Mouse (Mus musculus): ENCODE measurements at regions not wholly inside any gene's neighbourhood (a gene's known extent, or its start where the extent isn't known, plus 50 kb on each side); places are given as distances from the start of the nearest gene placed in this dataset.

GRCm38 (mm10) chr1:78050231-78050630 is 146.7 kb downstream of the Pax3 start:
- DNase-seq (ENCODE audit: low spot score) = no peak

GRCm38 (mm10) chr1:78032336-78032735 is 164.6 kb downstream of the Pax3 start:
- DNase-seq (ENCODE audit: low spot score) = no peak

GRCm38 (mm10) chr1:78021766-78022165 is 175.2 kb downstream of the Pax3 start:
- no peak for DNase-seq (ENCODE audit: low spot score)

DNA sequence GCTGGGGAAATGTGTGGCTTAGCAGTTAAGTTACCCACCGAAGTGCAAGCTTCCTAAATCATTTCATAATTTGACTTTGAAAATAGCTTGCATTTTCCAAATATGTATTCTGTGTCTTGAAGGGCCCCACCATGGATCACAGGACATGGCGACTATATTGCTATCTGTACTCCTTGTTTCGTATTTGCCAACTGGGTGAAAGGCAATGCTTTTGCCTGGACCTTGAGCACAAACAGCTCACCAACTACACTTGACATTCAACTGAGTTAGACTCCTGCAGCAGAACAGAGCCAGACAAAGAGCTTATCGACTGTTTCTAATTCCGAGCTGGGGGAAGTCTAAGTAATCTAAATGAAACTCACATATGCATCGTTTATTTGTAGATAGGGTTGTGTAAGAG is 175.9 kb downstream of the Pax3 start:
- DNase-seq (ENCODE audit: low spot score) = no peak

GRCm38 (mm10) chr1:78017949-78018617 is 178.9 kb downstream of the Pax3 start:
- no peak for DNase-seq (ENCODE audit: low spot score)

DNA sequence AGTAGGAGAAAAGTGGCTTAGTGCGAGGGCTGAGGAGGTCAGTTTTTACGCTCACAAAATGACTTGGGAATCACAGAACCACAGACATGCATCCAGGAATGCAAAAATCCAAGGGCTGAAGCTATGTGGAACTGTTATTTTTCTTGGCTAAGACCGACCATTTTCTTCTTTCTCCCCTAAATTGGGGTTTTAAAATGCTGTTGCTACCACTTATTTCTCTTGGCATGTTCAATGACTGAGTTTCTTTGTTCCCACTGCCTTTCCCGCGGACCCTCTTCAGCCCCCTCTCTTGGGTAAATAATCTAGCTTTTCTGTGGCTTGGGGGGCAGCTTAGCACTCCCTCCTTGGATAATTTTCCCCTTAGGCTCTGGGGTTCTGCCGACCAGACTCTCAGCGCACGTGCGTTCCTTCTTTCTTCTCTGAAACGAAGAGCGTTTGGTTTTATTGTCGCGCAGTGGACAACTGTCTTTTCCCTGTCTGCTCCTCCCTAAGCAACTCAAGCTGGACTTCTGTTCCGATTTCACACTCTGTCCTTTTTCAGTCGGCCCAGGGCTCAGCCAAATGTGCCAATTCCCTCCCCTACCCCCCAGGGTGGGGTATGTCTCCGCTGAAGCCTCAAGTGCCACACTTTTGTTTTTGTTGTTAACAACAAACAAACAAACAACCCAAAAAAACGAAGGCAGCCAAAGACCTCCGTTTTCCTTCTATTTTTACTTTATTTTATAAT is 180.2 kb downstream of the Pax3 start:
- DNase-seq (ENCODE audit: low spot score) = no peak

GRCm38 (mm10) chr1:78015999-78016398 is 180.9 kb downstream of the Pax3 start:
- DNase-seq (ENCODE audit: low spot score) = no peak

DNA sequence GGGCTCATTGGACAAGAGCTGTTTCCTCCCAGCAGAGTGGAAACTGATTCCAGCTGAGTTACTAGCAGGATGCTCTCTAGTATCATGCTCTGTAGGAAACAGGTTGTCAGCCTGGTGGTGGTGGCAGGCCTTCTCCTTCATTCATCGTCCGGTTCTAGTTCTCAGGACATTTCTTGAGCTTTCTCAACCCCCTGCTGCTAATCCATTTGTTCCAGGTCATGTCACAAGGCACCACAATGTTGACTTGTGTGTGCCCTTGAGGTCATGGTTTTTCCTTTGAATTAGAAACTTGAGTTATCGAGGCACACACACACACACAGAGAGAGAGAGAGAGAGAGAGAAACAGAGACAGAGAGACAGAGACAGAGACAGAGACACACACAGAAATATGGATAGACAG is 183.5 kb downstream of the Pax3 start:
- DNase-seq (ENCODE audit: low spot score) = no peak

DNA sequence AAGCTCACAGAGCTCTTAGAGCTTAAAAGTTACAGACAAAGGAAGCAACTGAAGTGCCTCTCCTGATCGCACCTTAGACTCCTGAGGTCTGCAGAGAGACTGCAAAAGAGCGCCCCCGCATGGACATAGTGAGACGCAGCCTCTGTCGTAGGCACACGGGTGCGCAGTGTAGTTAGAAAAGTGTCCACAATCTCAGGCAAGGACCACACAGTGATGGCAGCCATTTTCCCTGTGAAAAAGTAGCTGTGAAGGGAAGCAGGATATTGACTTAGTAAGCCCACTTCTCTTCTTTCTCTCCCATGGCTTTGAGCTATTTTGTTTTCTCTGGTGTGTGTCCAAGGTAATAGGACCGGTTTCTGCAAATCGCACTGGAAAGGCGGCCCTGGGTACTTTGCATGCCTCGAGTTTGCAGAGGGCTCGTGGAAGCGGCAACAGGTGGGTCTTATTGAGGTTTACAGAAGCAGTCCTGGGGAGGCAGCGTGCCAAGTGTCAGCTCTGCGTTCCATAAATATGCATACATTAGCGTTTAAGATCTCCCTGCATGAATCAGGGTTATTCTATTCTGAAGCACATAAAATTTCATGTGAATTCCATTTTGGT is 188.0 kb downstream of the Pax3 start:
- DNase-seq (ENCODE audit: low spot score) = no peak

DNA sequence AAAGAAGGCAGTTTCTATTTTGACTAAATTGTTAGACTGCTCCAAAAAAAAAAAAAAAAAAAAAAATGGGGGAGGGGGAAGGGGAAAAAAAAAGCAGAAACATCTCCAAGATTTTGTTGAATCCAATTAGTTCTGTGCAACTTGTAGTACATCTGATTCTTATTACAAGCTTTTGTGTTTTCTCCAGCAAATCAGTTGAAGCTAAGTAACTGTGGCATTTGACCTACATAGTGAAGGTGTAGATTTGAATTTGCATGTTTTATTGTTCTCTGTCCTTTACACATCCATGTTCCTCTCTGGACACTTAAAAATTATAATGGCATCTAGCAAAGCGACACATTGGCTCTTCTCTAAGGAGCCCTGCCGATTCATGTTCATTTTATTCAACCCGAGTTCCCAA is 192.6 kb downstream of the Pax3 start:
- DNase-seq (ENCODE audit: low spot score) = no peak

DNA sequence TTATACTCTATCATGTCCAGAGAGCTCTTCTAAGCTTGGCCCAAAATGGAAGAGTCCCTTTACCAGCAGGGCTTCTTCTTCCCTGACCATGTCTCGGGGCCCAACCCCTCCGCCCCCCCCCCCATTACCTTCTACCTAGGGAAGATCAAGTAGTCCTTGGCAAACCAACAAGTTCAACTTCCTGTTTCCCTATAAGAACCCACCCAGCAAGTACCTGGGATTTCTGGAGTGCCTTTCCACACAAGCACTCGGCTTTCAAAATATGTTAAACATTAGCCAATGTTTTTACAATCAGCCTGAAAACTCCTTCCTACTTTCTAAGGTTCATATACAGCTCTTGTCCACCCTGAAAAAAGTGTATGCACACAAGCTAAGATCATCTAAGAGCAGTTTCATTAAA is 198.2 kb downstream of the Pax3 start:
- DNase-seq (ENCODE audit: low spot score) = no peak

DNA sequence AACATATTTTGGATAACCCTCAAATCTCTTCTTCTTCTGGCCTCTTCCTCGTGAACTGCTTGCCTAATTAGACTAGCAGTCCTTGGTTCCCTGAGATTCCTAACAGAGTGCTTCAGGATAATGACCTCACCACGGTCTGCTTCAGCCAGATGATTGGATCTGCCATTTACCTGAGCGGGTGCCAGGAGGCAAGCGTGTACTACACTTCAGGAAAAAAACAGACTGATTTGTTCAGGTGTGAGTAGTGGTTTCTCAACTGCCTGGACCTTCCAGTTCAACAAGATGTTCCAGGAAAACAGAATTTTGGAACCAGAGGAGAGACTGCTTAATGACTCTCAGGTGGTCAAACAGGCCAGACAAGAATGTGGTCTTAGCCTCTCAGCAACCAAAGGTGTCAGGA is 215.4 kb downstream of the Pax3 start:
- DNase-seq (ENCODE audit: low spot score) = no peak

DNA sequence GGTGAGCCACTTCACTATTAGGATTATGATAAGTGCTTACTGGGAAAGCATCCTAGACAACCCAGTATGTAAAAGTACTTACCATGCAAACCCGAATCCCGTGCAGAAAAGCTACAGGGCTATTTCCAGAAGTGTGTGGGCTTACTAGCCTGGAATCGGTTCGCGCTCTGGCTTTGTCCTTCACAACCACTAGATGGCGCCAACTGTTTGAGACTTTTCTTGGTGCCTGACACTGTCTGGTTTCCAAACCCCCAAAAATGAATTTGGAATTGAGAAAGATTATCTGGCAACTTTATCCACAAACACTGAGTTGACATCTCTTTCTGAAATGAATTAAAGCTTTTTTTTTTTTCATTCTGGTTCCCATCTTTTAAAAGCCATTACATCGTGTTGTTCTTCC is 218.2 kb downstream of the Pax3 start:
- peak; percentile 10 for DNase-seq (ENCODE audit: low spot score)

- DNase-seq (ENCODE audit: low spot score) = no peak
Measured at GRCm38 (mm10) chr1:77975941-77976340, 221.0 kb downstream of the Pax3 start.

- DNase-seq (ENCODE audit: low spot score) = peak; percentile 6
Measured at GRCm38 (mm10) chr1:77972301-77972717, 224.6 kb downstream of the Pax3 start.

DNA sequence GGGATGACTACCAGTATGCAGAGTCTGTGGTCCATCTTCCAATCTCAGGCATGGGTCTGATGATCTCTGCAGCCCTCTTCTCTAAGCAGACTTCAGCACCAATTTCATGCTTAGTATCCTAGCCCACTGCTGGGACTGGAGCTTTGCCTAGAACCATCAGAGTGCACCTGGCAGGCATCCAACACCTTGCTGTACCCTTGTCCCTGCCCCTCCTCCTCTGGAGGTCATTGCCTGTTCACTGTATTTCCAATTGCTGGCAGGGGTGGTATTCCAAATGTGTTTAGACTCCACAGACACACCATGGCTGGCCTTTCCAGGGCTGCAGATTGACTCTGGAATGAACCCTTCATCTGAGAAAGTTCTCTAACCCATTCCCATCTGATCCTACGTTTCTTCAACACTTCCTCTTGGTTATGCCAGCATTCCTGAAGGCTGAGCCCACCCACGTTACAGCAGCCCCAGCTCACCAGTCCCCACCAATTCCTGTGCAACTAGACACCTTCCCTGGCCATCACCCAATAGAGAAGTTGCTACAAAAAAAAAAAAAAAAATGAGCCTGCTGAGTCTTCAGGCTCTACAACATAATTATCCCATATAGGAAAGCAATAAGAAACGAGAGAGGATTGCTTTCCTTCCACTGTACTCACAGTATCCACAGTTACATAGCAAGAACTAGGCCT is 232.1 kb downstream of the Pax3 start:
- no peak for DNase-seq (ENCODE audit: low spot score)

GRCm38 (mm10) chr1:77959309-77959708 is 237.6 kb downstream of the Pax3 start:
- no peak for DNase-seq (ENCODE audit: low spot score)

GRCm38 (mm10) chr1:77957156-77957767 is 239.7 kb downstream of the Pax3 start:
- no peak for DNase-seq (ENCODE audit: low spot score)

DNA sequence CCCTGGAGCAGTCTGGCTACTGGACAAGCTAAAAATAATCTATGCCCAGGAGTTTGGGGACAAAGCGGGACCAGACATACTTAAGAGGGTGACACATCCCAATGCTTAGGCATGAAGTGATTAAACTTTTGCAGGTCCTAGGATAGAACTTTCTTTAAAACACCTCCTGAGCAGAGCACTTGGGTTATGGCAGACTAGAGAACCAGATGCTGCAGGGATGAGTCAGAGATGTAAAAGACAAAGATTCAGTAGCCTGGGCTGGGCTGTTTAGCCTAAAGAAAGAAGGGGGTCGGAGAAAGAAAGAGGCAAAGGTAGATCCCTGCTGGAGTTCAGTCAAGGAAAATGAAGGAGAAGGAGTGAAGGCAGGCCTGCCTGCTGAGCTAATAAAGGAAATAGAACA is 249.0 kb downstream of the Pax3 start:
- DNase-seq (ENCODE audit: low spot score) = no peak

GRCm38 (mm10) chr1:77944327-77944645 is 252.6 kb downstream of the Pax3 start:
- no peak for DNase-seq (ENCODE audit: low spot score)

DNA sequence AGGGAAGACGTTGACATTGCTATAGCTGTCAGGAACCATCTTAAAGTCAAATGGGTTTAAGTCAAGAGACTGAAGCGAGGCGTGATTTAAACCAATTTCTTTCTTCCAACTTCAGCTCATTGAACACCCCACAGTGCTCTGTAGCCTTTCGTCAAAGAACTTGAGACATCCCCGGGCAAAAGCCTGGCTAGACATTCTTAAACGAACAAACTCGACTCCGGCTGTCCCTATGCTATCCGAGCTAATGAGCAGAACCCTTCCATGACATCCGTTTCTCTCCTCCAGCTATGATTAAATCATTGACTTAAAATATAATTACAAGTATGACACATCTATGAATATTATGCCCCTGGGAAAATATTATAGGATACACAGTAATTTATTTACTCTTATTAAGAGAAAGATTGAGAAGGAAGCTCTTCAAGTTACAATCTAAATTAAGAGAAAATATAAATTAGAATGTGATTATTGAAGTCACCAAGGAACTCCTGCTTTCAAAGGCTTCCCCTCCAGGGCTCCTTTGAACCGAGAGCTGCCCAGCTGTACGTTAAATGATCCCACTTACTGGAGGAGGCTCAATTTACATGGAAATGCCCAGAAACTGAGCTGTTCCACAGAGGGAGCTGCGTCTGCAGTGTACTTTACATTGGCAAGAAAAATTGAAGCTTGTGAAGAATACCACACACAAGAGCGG is 253.2 kb downstream of the Pax3 start:
- no peak for DNase-seq (ENCODE audit: low spot score)

DNA sequence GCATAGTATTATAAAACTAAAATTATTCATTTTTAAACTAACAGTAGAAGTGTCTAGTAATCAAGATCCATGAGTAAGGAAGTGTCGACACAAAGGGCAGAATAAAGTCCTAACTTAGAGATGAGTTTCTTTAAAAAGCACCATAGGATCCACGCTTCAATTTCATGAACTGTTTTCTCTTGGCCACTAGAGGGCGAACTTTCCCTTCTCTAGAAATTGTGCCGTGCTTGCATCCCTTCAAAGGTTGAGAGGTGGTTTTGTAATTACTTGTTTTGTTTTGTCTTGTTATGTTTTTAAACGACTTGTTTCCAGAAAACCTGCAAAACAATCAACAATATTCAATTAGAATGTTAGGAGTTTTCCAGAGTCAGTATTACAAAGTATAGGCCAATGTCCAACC is 253.8 kb downstream of the Pax3 start:
- no peak for DNase-seq (ENCODE audit: low spot score)
